Mouse (Mus musculus): ENCODE data around the gene Adamts17. TPM values are rescaled to one million over a fixed set of nuclear protein-coding genes. Genes with fewer than 3 reads are reported as not detected.

The Adamts17 gene
- total RNA-seq, 2 experiments from 2014 or later: 1.5 to 2.7 TPM

GRCm38 (mm10) chr7:66960246-66961033, 120.9 kb downstream of the Adamts17 start:
- no peak for DNase-seq (ENCODE audit: low spot score)
- intact Hi-C loops (cut with DNase I): no loop called here

DNA sequence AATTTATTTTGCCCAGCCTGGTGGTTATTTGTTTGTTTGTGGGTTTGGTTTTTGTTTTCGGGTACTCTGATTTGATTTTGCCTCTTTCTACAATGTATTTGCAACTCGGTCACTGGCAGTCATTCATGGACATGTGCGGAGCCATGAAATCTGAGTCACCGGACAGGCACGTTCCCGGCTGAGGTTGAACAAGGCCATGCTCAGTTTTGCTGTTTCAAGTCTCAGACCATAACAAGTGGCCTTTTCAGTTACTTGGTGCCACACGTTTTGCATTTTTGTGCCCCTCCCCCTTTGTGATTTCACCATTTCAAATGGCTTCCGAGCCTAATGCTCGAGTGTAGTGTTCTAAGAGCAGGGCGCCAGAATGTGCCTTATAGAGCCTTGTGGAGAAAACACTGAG, 123.2 kb downstream of the Adamts17 start:
- DNase-seq (ENCODE audit: low spot score): no peak
- intact Hi-C loops (cut with DNase I): no loop called here

DNA sequence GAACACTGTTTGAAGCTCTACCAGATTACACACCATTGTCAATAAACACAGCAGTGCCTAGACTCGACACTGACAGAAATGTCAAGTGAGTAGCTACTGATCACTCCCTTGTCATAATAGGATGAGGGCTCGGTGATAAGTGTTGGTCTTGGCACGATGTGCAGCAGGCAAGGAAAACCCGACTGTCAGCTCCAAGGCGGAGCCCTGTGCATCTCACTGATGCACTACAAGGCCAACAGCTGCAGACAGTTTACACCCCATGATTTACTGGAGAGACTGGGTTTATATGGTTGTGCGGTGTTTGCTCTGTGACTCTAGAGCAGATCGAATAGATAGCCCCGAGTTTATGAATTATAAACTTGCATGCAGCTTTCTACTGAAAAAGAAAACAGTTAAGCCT, 124.0 kb downstream of the Adamts17 start:
- intact Hi-C loops (cut with DNase I): no loop called here
- no peak for DNase-seq (ENCODE audit: low spot score)

- DNase-seq (ENCODE audit: low spot score): no peak
- intact Hi-C loops (cut with DNase I): no loop called here
Measured at GRCm38 (mm10) chr7:66966541-66967205, 127.1 kb downstream of the Adamts17 start.

DNA sequence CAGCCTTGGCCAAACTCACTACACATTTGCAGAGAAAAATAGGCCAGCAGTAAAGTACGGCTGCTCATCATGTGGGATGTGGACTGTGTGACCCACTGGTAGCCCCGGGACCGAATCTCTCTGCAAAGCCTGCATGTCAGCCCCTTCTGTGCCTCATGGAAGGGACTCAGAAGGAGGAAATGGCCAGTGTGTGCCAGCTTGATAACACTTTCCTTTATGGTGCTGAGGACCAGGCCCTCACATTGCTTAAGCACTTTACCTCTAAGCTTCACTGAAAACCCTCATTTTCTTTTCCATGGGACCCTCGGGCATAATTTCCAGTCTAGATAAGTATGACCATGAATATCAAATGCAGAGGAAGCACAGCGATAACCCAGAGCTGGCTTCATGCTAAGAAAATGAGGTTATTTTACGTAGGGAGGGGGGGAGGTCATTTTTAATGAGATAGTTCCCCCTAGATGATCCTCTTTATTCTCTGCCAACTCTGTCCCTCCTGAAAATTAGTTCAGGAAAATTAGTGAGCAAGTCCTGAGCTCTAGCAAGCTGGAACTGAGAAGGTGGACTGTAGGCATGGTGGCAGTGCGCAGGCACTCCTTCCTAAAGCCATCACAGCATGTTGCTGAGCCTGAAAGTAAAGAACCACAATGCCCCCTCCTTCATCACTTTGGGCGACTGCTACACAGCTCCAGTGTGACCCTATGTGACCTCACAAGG, 127.8 kb downstream of the Adamts17 start:
- intact Hi-C loops (cut with DNase I): no loop called here
- no peak for DNase-seq (ENCODE audit: low spot score)

DNA sequence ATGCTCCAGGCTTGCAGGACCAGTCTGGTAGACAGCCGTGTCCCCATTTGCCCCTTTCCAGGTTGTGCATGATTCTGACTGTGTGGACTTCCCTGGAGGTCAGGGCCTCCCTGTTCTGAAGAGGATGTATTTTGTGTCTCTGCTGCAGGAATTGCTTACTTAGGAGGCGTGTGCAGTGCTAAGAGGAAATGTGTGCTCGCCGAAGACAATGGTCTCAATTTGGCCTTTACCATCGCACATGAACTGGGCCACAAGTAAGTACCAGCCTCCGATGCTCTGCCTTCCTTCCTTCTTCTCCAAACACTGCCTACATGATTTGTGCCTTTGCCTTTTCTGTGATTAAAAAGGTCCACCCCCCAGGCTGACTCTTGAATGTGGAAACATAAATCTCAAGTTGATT, 129.1 kb downstream of the Adamts17 start:
- DNase-seq (ENCODE audit: low spot score): no peak
- intact Hi-C loops (cut with DNase I): no loop called here

DNA sequence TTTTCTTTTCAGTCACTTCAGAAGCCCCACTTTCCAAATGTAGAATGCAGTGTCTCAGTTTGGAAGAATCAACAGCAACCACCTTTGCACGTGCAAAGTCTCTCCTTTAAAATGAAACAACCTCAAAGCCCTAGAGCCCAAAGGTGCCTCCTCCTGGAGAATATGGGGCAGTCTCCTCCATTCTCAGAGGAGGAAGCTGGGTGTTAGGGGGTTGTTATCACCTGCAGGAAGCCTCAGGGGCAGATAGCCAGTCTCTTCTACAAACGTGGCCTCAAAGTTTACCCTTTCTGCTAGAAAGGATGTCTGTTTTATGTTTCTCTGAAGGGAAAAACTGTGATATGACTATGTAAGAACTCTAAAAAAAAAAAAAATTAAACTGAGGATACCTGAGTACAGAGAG, 129.7 kb downstream of the Adamts17 start:
- intact Hi-C loops (cut with DNase I): no loop called here
- no peak for DNase-seq (ENCODE audit: low spot score)

- no peak for DNase-seq (ENCODE audit: low spot score)
- intact Hi-C loops (cut with DNase I): no loop called here
Measured at GRCm38 (mm10) chr7:66970235-66970634, 130.7 kb downstream of the Adamts17 start.

GRCm38 (mm10) chr7:66970974-66971373, 131.4 kb downstream of the Adamts17 start:
- intact Hi-C loops (cut with DNase I): no loop called here
- no peak for DNase-seq (ENCODE audit: low spot score)

DNA sequence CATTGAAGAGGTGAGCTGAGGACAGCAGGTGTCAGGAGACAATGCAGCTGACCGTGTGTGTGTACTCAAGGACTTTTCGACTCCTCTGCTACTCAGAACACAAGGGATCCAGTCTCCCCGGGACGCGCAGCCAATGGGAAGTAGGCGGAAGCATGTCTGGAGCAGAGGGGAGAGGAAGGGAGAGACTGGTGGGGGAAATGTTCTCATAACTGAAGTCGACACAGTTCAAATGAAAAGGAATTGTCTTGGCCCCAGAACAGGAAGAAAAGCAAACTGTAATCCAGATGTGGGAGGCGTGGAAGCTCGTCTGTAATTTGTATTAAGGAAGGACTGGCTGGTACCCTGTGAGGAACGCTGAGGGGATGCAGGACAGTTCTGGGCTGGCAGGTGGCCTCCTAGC, 135.3 kb downstream of the Adamts17 start:
- intact Hi-C loops (cut with DNase I): loop anchor here (2.0 kb wide), 1 partner anchor 42 kb away; no protein-coding TSS in a partner anchor
- DNase-seq (ENCODE audit: low spot score): peak; percentile 54

- intact Hi-C loops (cut with DNase I): no loop called here
- no peak for DNase-seq (ENCODE audit: low spot score)
Measured at GRCm38 (mm10) chr7:66976371-66976770, 136.8 kb downstream of the Adamts17 start.

GRCm38 (mm10) chr7:66981591-66981990, 142.1 kb downstream of the Adamts17 start:
- intact Hi-C loops (cut with DNase I): no loop called here
- DNase-seq (ENCODE audit: low spot score): no peak

DNA sequence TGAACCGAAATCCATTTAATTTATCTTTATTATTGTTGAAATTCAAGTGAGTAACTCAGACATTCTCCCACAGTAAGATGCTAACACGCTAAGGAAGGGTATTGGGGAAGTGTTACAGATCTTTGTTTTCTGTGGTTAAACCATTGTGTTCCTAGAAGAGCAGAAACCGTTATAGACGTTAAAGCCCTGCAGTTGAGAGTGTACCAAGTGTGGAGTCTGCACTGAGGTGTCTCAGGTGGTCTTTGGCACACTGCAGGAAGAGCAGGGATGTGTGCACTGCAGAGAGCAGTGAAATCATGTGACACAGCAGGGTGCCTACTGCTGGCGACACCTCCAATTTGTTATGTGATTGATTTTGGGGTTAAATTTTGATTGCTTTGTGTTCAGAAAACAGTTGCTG, 142.5 kb downstream of the Adamts17 start:
- no peak for DNase-seq (ENCODE audit: low spot score)
- intact Hi-C loops (cut with DNase I): no loop called here

DNA sequence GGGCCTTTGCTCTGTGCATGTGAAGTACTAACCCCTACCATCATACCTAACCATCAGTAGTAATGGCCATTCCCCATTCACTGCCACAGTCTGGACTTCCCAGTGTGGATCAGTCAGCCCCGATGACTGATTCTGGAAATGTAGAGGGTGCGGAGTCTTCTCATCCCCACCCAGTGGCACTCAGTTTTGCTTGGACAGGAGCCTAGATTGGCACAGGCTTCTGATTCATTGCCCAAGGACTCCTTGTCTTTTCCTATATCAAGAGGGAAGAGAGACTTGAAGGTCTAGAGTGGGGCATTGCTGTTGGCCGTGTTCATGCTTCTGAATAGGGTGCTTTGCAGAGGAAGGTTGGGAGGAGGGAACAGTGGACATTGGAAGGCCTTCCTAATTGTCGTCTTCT, 148.1 kb downstream of the Adamts17 start:
- intact Hi-C loops (cut with DNase I): no loop called here
- no peak for DNase-seq (ENCODE audit: low spot score)

- intact Hi-C loops (cut with DNase I): no loop called here
- no peak for DNase-seq (ENCODE audit: low spot score)
Measured at GRCm38 (mm10) chr7:66988441-66988840, 148.9 kb downstream of the Adamts17 start.

- DNase-seq (ENCODE audit: low spot score): no peak
- intact Hi-C loops (cut with DNase I): no loop called here
Measured at GRCm38 (mm10) chr7:66989357-66990045, 150.0 kb downstream of the Adamts17 start.

DNA sequence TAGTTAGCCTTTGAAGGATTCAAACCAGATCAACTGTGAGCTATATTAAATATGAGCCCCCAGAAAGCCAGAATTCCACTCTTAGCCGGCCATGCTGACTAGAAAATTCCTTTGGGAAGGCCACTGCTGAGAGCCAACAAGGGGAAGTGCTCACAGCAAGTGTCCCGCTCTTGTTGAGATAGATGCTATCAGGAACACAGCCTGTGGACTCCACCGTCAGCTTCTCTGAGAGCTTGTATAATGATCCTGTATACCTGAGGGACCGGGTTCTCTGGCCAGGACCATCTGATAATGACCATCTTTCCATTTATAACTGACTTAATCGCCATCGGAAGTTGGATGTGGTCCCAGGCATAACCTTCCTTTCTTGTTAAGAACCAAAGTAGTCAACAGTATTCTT, 159.3 kb downstream of the Adamts17 start:
- intact Hi-C loops (cut with DNase I): no loop called here

GRCm38 (mm10) chr7:67003648-67004047, 164.1 kb downstream of the Adamts17 start:
- intact Hi-C loops (cut with DNase I): no loop called here
- no peak for DNase-seq (ENCODE audit: low spot score)

More for the DNA sequence above, 159.3 kb downstream of the Adamts17 start:
- no peak for DNase-seq (ENCODE audit: low spot score)

- intact Hi-C loops (cut with DNase I): no loop called here
- no peak for DNase-seq (ENCODE audit: low spot score)
Measured at GRCm38 (mm10) chr7:67004220-67004619, 164.7 kb downstream of the Adamts17 start.

- intact Hi-C loops (cut with DNase I): no loop called here
- DNase-seq (ENCODE audit: low spot score): no peak
Measured at GRCm38 (mm10) chr7:67009841-67010240, 170.3 kb downstream of the Adamts17 start.
